Mouse (Mus musculus): ENCODE measurements around the gene Ndufa6. TPM values are rescaled to one million over a fixed set of nuclear protein-coding genes. Genes with fewer than 3 reads are reported as not detected.
"Not testable (repeated sequence)": the region's sequence is repeated elsewhere in the genome, so short reads cannot be mapped to it uniquely, and the experiment has no call there.

The Ndufa6 gene
- total RNA-seq (2021) = 100 to 1,000 TPM; 198 to 199 TPM

- intact Hi-C loops (cut with DNase I) = loop anchor here (1.0 kb wide), 1 partner anchor 63 kb away; no protein-coding TSS in a partner anchor
- DNase-seq (ENCODE audit: low spot score in 2 of 2) = peak; percentile 95 to 96
Measured at GRCm38 (mm10) chr15:82354126-82354945, at the start of gene Ndufa6. Ndufa6 (minus strand) TSS chr15:82354322.

GRCm38 (mm10) chr15:82403606-82404005, 49.5 kb upstream of the Ndufa6 start:
- intact Hi-C loops (cut with DNase I) = no loop called here

GRCm38 (mm10) chr15:82402741-82403140, 48.6 kb upstream of the Ndufa6 start:
- intact Hi-C loops (cut with DNase I) = no loop called here
- DNase-seq (ENCODE audit: low spot score in 2 of 2) = no peak

More at GRCm38 (mm10) chr15:82403606-82404005, 49.5 kb upstream of the Ndufa6 start:
- DNase-seq (ENCODE audit: low spot score in 2 of 2) = no peak

GRCm38 (mm10) chr15:82402106-82402505, 48.0 kb upstream of the Ndufa6 start:
- DNase-seq (ENCODE audit: low spot score in 2 of 2) = no peak
- intact Hi-C loops (cut with DNase I) = no loop called here

GRCm38 (mm10) chr15:82401516-82401915, 47.4 kb upstream of the Ndufa6 start:
- no peak for DNase-seq (ENCODE audit: low spot score in 2 of 2)
- intact Hi-C loops (cut with DNase I) = no loop called here

GRCm38 (mm10) chr15:82395955-82396354, 41.8 kb upstream of the Ndufa6 start:
- intact Hi-C loops (cut with DNase I); DNase-seq (ENCODE audit: low spot score in 2 of 2): not testable (repeated sequence)

GRCm38 (mm10) chr15:82393922-82394321, 39.8 kb upstream of the Ndufa6 start, which contains the start of gene Cyp2d11:
Cyp2d11 (minus strand) TSS chr15:82394022.
- DNase-seq (ENCODE audit: low spot score in 2 of 2); intact Hi-C loops (cut with DNase I): not testable (repeated sequence)

- intact Hi-C loops (cut with DNase I); DNase-seq (ENCODE audit: low spot score in 2 of 2): not testable (repeated sequence)
Measured at GRCm38 (mm10) chr15:82389916-82390315, 35.8 kb upstream of the Ndufa6 start.

- intact Hi-C loops (cut with DNase I) = no loop called here
- no peak for DNase-seq (ENCODE audit: low spot score in 2 of 2)
Measured at GRCm38 (mm10) chr15:82385729-82386128, 31.6 kb upstream of the Ndufa6 start.

- intact Hi-C loops (cut with DNase I) = loop anchor here (5.0 kb wide), 1 partner anchor 35 kb away; no protein-coding TSS in a partner anchor
- no peak for DNase-seq (ENCODE audit: low spot score in 2 of 2)
Measured at GRCm38 (mm10) chr15:82382441-82382840, 28.3 kb upstream of the Ndufa6 start.

GRCm38 (mm10) chr15:82380714-82381062, 26.6 kb upstream of the Ndufa6 start:
- no peak for DNase-seq (ENCODE audit: low spot score in 2 of 2)
- intact Hi-C loops (cut with DNase I) = loop anchor here (5.0 kb wide), 1 partner anchor 37 kb away; no protein-coding TSS in a partner anchor

- no peak for DNase-seq (ENCODE audit: low spot score in 2 of 2)
- intact Hi-C loops (cut with DNase I) = loop anchor here (5.0 kb wide), 1 partner anchor 37 kb away; no protein-coding TSS in a partner anchor
Measured at GRCm38 (mm10) chr15:82379871-82380713, 26.0 kb upstream of the Ndufa6 start, which contains the start of gene Cyp2d22. Cyp2d22 (minus strand) TSS chr15:82380260.

- intact Hi-C loops (cut with DNase I) = no loop called here
- no peak for DNase-seq (ENCODE audit: low spot score in 2 of 2)
Measured at GRCm38 (mm10) chr15:82379511-82379870, 25.4 kb upstream of the Ndufa6 start.

- no peak for DNase-seq (ENCODE audit: low spot score in 2 of 2)
- intact Hi-C loops (cut with DNase I) = no loop called here
Measured at GRCm38 (mm10) chr15:82378261-82379180, 24.4 kb upstream of the Ndufa6 start.

- intact Hi-C loops (cut with DNase I) = no loop called here
Measured at GRCm38 (mm10) chr15:82377701-82378100, 23.6 kb upstream of the Ndufa6 start.

GRCm38 (mm10) chr15:82376393-82377138, 22.4 kb upstream of the Ndufa6 start:
- intact Hi-C loops (cut with DNase I) = no loop called here
- DNase-seq (ENCODE audit: low spot score in 2 of 2) = peak; percentile 26 to 43

More at GRCm38 (mm10) chr15:82377701-82378100, 23.6 kb upstream of the Ndufa6 start:
- no peak for DNase-seq (ENCODE audit: low spot score in 2 of 2)

GRCm38 (mm10) chr15:82375855-82376254, 21.7 kb upstream of the Ndufa6 start:
- intact Hi-C loops (cut with DNase I) = no loop called here
- DNase-seq (ENCODE audit: low spot score in 2 of 2) = no peak

GRCm38 (mm10) chr15:82374437-82374836, 20.3 kb upstream of the Ndufa6 start:
- intact Hi-C loops (cut with DNase I) = no loop called here
- no peak for DNase-seq (ENCODE audit: low spot score in 2 of 2)
